Mouse (Mus musculus) ES-CJ7 (cell line): Measurements from ENCODE around the gene Poglut1.
"Not testable (repeated sequence)": the region's sequence is repeated elsewhere in the genome, so short reads cannot be mapped to it uniquely, and the experiment has no call there.

Experiments
- DNase-seq: peaks from one replicate; pipeline ENCODE4 v3.0.0; 2011; ENCODE audit warnings: low read depth, low spot score

Gene Poglut1

DNA sequence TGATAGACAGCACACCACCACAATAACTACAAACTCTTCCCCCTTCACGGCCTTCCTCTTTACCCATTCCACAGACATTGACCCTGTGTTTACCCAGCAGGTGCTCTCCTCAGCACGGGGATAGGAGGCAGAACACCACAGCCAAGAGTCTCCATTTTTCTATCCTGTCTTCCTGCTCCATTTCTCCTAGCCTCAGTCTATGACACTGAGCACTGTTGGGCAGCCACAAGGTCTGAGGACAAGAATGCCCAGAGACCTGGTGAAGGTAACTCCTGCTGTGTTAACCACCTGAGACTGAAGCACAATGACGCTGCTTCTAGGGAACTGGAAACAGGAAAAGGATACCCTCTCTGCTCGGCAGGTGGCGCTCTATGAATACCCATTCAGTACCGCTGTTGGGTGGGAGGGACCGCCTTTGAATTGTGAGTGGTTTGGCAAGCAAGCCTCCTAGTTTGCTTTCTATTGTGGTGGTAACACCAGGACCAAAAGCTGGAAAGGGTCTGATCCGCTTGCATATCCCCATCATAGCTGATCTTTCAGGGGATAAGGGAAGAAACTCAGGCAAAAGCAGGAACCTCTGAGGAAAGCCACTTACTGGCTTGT lies 13.4 kb downstream of the Poglut1 start:
- DNase-seq = peak; percentile 88

DNA sequence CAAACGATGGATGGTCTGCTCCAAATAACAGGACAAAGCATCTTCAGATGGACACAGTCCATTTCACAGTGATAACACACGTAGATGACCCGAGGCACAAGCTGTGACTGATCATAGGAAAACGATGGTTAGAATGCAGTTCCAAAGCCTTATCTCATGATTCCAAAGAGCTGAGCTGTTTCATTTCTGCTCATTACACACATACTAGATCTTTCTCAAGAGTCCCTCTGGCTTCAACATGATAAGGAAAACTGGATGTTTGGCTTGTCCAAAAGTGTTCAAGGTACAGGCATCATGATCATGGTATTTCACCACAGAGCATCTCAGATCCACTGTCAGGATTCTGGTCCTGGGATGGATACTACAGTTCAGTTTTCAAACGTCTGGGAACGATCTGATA lies 23.8 kb downstream of the Poglut1 start:
- DNase-seq = no peak

DNA sequence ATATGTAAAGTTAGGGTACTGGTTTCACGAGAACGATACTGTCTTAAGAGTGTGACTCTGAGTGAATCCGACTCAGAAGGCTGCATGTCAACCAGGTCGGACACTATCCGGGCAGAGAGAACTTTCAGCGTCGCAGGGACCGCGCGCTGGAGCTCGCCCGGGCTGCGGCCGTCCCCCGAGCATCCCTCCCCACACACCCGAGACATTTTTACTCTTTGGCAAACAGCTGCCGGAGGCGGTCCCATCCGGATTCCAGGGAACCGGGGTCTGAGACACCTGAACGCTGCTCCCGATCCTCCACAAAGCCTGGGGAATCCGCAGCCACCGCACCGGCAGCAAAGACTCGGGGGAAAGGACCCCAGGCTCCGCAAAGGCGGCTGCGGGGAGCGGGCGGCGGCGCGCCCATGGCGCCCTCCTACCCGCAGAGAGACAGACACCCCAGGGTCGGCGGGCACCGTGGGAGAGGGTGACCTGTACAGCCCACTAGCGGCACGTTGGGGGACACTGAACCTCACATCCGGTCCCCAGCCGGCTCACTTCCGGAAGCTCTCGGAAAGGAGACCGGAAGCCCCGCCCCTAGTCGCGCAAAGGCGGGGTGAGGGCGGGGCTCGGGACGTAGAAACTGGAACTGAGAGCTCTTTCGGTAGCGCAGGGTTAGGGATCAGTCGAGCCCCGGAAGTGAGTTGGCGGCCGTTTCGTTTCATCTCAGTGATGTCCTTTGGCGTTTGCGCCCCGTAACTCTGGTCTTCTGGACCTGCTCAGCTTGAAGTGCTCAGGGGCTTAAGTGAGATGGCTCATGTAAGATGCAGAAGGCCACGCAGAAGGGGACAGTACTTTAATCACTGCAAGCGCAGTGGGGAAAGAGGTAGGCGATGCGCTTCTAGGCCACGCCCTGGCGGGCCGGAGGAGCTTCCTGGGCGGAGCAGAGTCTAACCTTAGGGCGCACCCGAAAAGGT lies 27.7 kb downstream of the Poglut1 start, which contains the start of gene Timmdc1:
Timmdc1 (minus strand) TSS at position 535 of the 956 bp plus-strand sequence.
- DNase-seq = peak; percentile 88

DNA sequence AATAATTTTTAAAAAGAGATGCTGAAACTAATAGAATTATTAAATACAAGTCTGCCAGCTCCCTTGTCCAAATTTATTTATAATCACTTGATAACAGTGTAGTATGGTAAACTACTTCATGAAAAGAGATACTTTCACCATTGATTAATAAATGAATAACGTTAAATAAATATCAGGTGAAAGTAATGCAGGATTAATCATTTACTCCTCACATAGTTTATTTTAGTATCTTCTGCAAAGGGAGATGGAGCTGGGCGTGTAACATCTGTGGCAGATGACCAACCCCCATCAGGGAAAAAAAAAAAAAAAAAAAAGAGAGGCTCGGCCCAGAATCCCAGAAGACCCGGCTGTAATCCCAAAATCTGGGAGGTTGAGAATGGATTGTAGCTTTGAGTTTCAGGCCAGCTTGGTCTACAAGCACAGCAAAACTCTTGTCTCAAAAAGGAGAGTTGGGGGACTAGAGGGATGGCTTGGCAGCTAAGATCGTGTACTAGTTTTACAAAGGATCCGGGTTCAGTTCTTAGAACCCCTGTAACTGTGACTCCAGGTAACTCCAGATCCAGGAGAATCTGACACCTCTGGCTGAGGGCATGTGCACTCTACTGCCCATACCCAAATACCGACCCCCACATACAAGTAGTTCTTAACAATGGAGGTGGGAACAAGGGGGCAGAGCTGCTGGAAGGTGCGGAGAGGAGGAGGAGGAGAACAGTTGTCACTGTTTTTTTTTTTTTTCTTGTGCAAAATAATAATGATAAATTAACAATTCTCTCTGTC lies 28.7 kb downstream of the Poglut1 start:
- peak; percentile 24 for DNase-seq

DNA sequence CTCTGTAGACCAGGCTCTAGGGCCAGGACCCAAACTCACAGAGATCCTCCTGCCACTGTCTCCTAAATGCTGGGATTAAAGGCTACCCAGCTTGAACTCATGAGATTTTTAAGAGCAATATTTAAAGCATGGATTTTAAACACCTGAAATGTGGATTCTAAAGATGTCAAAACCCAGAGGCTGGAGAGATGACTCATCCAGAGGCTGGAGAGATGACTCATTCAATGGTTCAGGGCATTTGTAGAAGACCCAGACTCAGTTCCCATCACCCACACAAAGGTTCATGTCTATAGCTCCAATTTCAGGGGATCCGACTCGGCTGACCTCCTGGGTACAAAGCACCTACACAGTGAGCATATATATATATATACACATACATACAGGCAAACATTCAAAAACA lies 30.9 kb downstream of the Poglut1 start:
- DNase-seq = no peak

DNA sequence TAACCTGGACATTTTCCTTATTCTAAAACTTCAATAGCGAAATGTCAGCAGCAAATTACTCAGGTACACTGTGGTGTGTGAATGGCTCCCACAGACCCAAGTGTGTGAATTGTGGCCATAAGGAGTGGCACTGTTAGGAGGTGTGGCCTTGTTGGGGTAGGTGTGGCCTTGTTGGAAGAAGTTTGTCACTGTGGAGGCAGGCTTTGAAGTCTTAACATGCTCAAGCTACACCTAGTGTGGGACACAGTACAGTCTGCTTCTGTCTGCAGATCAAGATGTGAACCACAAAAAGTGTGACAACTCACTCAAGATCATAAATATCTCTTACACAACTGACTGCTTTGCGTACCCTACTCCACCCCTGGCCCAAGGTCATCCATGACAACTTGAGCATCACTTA lies 39.2 kb downstream of the Poglut1 start:
- DNase-seq = peak; percentile 51

DNA sequence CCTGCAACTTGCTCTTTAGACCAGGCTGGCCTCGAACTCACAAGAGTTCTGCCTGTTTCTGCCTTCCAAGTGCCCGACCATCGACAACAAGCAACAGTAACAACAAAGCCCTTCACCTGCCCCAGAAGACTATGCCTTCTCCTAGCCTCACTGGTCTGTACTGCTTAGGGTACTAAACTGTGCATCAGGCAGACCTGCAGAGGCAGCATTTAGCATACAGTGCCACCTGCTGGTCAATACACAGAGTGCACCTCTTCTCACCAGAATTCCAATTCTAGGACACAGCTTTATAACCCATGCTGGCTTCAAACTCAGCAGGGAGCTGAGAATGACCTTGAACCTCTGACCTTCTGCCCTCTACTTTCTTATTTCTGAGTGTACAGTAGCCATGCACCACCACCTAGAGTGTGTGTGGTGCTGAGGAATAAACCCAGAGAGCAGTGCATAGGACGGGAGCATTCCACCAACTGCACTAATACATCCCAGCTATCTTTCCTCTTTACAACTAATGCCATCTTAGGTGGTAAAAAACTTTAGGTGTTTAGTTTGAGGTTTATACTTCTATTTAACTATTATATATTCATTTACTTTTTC lies 43.9 kb downstream of the Poglut1 start:
- peak; percentile 82 for DNase-seq

DNA sequence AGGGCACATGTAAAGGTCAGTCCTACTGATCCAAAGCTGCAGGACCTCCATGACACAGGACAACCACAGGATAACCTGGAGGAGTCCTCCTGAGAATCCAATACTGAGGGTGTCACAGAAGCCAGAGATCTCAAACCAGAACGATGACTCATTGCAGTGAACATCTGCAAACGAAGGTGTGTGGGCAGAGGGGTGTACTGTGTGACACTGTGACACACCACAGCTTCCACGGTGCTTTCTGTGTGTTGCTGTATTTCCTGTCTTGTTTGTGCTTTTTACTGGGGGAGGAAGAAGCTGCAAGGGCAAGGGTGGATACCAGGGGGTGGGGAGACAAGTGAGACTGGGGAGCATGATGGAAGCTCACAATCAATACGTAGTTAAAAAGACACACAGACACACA lies 46.5 kb downstream of the Poglut1 start:
- no peak for DNase-seq

DNA sequence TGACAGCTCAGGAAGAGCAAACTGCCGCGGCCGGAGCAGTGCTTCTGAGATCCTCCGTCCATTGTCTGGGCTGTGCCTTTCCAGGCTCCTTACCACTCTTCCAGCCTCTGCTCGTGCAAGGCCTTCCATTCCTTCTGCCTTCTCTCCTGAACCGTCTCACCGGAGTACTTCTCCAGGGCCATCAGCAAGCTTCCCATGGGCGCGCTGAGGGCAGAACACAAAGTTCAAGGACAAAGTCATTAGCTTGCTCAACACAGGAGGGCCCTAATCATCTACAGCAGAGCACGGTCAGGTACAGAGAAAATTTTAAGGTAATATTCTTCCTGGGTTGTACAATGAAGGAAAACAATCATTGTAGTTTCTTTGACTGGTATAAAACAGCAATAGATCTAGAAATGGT lies 47.6 kb downstream of the Poglut1 start:
- DNase-seq = no peak

DNA sequence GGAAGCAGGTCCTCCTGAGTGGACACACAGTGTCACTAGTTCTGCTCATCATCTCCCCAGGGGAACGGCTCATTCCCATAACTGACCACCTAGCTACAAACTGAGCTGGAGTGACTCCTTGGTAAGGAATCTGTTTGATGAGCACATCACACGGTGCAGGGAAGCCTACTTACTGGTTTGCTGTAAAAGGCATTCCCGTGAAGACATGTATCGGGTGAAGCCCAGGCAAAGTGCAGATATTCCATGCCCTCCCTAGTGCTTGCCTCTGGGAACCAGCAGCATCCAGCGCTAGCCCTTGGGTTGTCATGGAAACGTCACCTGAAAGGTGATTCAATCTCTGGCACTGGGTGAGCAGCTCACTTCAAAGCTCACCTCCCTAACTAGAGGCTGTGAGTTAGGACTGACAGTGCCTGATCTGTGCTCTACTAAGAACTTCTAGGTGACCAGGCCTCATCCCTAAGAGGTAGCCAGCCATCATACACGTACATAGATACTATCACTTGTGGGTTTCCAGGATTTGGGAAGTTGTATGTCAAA lies 53.4 kb downstream of the Poglut1 start:
- DNase-seq = peak; percentile 25

DNA sequence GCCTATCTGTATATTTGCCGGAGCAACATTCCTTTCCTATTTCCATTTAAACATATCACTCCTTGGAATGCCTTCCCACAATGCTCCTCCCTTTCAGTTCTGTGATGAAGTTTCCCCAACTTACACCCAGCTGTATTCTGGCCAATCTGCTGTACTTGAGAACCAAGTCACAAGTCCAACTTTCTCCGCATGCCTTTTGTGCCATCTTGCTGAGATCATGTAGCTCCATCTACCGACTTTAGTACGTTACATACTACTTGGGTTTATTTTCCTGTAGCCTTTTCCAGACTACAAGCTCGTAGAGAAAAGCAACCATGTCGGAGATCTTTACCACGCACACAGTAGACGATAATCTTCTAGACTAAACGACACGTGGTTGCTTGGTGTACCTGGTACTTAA lies 56.2 kb downstream of the Poglut1 start:
- DNase-seq = no peak

DNA sequence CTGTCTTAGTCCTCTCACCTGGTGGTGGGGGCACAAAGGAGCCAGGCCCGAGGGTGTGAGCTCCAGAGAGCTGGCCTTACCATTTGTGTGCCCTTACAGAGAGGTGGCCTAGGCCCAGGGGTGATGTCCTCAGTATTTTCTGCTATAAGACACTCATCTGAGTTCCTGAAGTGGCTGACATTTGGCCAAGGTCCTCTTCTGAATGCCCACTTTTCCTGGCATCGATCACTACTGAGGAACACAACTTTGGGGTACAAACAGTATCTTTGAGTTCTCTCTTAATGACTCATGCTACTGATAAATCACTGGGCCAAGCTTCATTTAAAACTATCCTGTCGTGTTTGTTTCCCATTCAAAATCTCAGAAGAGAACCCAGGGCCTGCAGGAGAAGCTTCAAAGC lies 57.5 kb downstream of the Poglut1 start:
- DNase-seq = no peak

DNA sequence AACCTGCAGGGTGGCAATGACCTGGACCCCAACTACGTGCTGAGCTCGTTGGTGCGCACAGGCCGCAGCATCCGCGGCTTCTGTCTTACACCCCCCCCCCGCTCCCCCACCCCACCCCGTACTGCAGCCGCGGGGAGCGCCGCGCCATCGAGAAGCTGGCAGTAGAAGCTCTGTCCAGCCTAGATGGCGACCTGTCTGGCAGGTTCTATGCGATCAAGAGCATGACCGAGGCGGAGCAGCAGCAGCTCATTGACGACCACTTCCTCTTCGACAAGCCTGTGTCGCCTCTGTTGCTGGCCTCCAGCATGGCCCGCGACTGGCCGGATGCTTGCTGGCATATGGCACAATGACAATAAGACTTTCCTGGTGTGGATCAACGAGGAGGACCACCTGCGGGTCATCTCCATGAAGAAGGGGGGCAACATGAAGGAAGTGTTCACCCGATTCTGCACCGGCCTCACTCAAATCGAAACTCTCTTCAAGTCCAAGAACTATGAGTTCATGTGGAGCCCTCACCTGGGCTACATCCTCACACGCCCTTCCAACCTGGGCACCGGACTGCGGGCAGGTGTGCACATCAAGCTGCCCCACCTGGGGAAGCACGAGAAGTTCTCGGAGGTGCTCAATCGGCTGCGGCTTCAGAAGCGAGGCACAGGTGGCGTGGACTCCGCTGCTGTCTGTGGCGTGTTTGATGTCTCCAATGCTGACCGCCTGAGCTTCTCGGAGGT lies 66.3 kb downstream of the Poglut1 start:
- DNase-seq = no peak

DNA sequence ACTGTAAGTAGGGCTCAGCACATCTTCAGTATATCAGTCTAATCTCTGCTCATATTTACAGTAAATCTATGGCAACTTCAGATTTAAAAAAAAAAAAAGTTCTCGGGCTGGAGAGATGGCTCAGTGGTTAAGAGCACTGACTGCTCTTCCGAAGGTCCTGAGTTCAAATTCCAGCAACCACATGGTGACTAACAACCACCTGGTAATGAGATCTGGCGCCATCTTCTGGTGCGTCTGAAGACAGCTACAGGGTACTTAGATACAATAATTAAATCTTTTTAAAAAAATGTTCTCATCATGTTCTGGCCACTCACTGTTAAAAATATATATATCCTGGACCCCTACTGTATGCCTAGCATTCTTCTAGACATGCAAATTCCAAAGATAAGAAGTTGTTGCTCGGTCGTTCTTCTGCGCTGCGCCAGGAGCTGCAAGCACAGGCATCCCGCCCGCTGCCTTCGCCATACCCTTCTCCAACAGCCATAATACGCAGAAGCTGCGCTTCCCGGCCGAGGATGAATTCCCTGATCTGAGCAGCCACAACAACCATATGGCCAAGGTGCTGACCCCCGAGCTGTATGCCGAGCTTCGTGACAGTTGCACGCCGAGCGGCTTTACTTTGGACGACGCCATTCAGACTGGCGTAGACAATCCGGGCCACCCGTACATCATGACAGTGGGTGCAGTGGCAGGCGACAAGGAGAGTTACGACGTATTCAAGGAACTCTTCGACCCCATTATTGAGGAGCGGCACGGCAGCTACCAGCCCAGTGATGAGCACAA lies 67.1 kb downstream of the Poglut1 start:
- peak; percentile 60 for DNase-seq

DNA sequence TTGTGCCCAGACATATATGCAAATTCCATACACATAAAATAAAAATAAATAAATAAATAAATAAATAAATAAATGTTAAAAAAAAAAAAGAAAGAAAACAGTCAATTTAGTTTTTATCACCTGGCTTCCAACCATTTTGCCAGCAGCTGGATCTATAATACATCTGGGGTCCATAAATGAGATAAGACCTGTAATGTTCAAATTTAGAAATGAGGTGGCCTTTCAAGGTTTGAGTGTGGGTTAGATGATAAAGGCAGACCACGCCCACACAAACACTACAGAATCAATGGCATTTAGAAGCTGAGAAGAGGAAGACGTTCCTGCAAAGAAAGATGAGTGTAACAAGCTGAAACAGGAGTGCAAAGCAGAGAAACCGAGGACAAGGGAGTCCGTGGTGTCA lies 68.7 kb downstream of the Poglut1 start:
- no peak for DNase-seq

DNA sequence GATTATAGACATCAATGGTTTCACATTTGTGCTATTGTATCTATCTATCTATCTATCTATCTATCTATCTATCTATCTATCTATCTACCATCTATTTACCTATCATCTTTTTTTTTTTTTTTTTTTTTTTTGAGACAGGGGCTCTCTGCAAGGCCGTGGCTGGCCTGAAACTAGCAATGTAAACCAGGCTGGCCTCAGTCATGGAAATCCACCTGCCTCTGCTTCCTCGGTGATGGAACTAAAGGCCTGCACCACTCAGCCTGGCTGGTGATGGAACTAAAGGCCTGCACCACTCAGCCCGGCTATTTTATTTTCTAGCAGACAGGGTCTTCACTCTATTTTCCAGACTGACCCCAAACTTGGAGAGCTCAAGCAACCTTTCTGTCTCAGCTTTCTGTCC lies 71.8 kb downstream of the Poglut1 start:
- no peak for DNase-seq

DNA sequence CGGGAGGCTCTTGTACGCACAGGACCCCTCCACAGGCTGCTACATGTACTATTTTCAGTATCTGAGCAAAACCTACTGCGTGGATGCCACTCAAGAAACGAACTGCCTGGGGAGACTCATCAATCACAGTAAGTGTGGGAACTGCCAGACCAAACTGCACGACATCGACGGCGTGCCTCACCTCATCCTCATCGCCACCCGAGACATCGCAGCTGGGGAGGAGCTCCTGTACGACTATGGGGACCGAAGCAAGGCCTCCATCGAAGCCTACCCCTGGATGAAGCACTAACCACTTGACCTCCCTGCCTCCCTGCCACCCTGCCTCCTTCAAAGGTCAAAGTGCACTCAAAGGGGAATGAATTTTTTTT lies 72.8 kb downstream of the Poglut1 start:
- not testable (repeated sequence) for DNase-seq

DNA sequence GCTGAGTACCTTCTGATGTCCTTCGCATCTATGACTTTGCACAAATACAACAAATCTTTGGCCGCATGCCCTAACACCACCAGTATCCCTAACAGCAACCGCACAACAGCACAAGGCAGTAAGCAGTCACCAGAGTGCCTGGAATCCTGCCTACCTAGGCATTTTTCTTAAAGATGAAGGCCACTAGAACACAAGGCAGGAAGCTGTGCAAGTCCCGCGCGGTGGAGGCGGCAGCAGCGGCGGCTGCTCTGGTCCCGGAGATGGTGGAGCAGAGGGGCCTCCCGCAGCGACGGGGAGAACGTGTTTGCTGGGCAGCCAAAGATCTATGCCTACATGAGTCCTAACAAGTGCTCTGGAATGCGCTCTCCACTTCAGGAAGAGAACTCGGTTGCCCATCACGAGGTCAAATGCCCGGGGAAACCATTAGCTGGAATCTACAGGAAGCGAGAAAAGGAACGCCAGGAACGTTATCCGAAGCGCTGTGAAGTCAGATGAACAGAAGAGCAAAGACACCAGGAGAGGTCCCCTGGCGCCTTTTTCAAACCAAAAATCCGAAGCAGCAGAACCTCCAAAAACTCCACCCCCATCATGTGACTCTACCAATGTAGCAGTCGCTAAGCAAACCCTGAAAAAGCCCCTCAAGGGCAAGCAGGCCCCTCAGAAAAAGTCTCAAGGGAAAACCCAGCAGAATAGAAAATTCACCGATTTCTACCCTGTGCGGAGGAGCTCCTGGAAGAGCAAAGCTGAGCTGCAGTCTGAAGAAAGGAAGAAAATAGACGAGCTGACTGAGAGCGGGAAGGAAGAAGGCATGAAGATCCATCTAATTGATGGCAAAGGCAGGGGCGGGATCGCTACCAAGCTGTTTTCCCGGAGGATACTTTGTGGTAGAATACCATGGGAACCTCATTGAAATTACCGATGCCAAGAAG lies 73.5 kb downstream of the Poglut1 start:
- peak; percentile 55 for DNase-seq

DNA sequence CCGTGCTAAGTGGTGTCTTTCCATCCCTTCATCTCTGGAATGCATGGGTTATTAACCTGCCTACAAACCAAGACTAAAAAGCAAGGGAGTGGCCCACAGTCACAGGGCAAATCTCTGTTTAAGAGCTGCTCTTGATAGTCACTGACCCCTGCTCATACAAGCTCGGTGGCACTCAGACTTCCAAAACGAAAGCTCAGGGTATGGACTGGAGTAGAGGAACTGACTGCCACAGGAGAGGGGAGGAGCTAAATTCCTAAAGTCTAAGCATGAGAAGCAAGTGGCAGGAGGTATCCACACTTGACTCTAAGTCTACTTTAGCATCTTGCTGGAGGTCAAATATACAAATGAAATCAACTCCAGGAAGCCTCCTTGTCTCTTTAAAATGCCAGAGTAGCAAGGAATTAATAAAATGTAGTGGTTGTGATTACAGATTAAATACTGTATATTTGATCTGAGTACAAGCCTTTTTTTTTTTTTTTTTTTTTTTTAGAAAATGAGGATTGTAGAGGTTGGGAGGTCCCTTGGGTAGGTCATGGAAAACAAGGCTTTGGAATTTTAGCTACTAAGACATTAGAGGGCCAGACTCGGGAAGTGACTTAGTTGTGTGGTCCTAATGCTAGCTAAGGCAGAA lies 74.3 kb downstream of the Poglut1 start:
- peak; percentile 50 for DNase-seq
